Mouse (Mus musculus) left cerebral cortex, adult 8-10 months (tissue): ENCODE measurements around the gene Mettl14. TPM values are rescaled to one million over a fixed set of nuclear protein-coding genes. Genes with fewer than 3 reads are reported as not detected.
A peak's percentile ranks its signal among the peaks of the same experiment; 100 is the strongest.

Source experiments
- DNase-seq, 2 experiments: peaks; one replicate each; pipeline ENCODE4 v3.0.0; 2022; ENCODE audit warnings: low spot score in 2 of 2
- total RNA-seq, 4 experiments: library from RNA; stranded (reverse); gene quantifications; 2 replicates each; pipeline ENCODE4 v1.2.4; 2022

The Mettl14 gene
- total RNA-seq, 4 experiments from 2014 or later: 12.6 to 17.4 (median 13.3) TPM

- peak in 1 of 2 experiments; percentile 26 for DNase-seq
These were observed 64.3 kb downstream of the Mettl14 start for GRCm38 (mm10) chr3:123321612-123322011.

GRCm38 (mm10) chr3:123320341-123320740 is 65.6 kb downstream of the Mettl14 start:
- no peak for DNase-seq

Other genes starting within 250 kb of the Mettl14 start
- 1 to 10 TPM; 4.2 to 8.1 (median 4.5) TPM for gene Synpo2, start 150.0 kb downstream of the Mettl14 start, total RNA-seq
- gene Sec24d, start 118.7 kb downstream of the Mettl14 start, total RNA-seq: 10 to 100 TPM; 10.6 to 17.7 (median 13.4) TPM
- gene Prss12, start 60.8 kb upstream of the Mettl14 start, total RNA-seq: 10 to 100 TPM; 16.7 to 22.3 (median 20.0) TPM